Mouse (Mus musculus) myocyte (in vitro differentiated cells): ENCODE measurements around the gene Col4a2. TPM values are rescaled to one million over a fixed set of nuclear protein-coding genes. Genes with fewer than 3 reads are reported as not detected.
A peak's percentile ranks its signal among the peaks of the same experiment; 100 is the strongest.

ENCODE experiments used
- H3K27me3 ChIP-seq: one replicate; pipeline ENCODE4 v1.6.1; 2011; ENCODE audit not compliant: control insufficient read depth, insufficient read depth, insufficient read length
- H3K36me3 ChIP-seq: one replicate; pipeline ENCODE4 v1.6.1; 2011; ENCODE audit not compliant: control insufficient read depth, insufficient read depth
- H3K4me2 ChIP-seq: one replicate; pipeline ENCODE4 v1.6.1; 2011; ENCODE audit warnings: low read depth, control low read depth
- H3K4me3 ChIP-seq: one replicate; pipeline ENCODE4 v1.5.1; 2011; ENCODE audit warnings: mild to moderate bottlenecking, control low read depth, moderate library complexity
- H3K79me2 ChIP-seq: one replicate; pipeline ENCODE4 v1.6.1; 2011; ENCODE audit not compliant: control insufficient read depth, insufficient read depth
- H3ac ChIP-seq: one replicate; pipeline ENCODE4 v1.6.1; 2011; ENCODE audit not compliant: control insufficient read depth, insufficient read length
- CEBPB ChIP-seq: IDR thresholded peaks from 2 replicates; pipeline ENCODE4 v1.6.1; 2011; ENCODE audit warnings: mild to moderate bottlenecking, moderate library complexity; ENCODE audit not compliant: poor library complexity, insufficient read depth, severe bottlenecking
- E2F4 ChIP-seq: IDR thresholded peaks from one replicate; pipeline ENCODE4 v1.6.1; 2011; ENCODE audit warnings: mild to moderate bottlenecking, control low read depth, moderate library complexity; ENCODE audit not compliant: insufficient read depth
- MAX ChIP-seq: IDR thresholded peaks from one replicate; pipeline ENCODE4 v1.6.1; 2011; ENCODE audit warnings: low read depth, mild to moderate bottlenecking, control low read depth
- MYOD1 ChIP-seq, 3 experiments: IDR thresholded peaks; one replicate each; pipeline ENCODE4 v1.6.1; 2011; ENCODE audit warnings: control low read depth in 2 of 3, low read depth in 2 of 3, mild to moderate bottlenecking in 2 of 3, moderate library complexity in 1 of 3; ENCODE audit not compliant: insufficient read length in 2 of 3, control insufficient read depth in 1 of 3
- MYOG ChIP-seq, 3 experiments: IDR thresholded peaks; one replicate each; pipeline ENCODE4 v1.6.1; 2011; ENCODE audit warnings: control low read depth in 2 of 3, low read depth in 2 of 3, mild to moderate bottlenecking in 2 of 3; ENCODE audit not compliant: insufficient read length in 2 of 3, control insufficient read depth in 1 of 3, insufficient read depth in 1 of 3
- POLR2A ChIP-seq: IDR thresholded peaks from one replicate; pipeline ENCODE4 v1.6.1; 2011; ENCODE audit warnings: low read depth, mild to moderate bottlenecking, control low read depth, moderate library complexity; ENCODE audit not compliant: insufficient read length
- POLR2AphosphoS2 ChIP-seq: IDR thresholded peaks from one replicate; pipeline ENCODE4 v1.6.1; 2011; ENCODE audit warnings: low read depth, control low read depth; ENCODE audit not compliant: insufficient read length
- REST ChIP-seq: IDR thresholded peaks from one replicate; pipeline ENCODE4 v1.6.1; 2011; ENCODE audit warnings: mild to moderate bottlenecking, control low read depth, moderate library complexity; ENCODE audit not compliant: insufficient read depth, insufficient read length
- SRF ChIP-seq: IDR thresholded peaks from one replicate; pipeline ENCODE4 v1.6.1; 2011; ENCODE audit warnings: low read depth; ENCODE audit not compliant: control insufficient read depth, insufficient read length
- TCF12 ChIP-seq: IDR thresholded peaks from one replicate; pipeline ENCODE4 v1.6.1; 2011; ENCODE audit warnings: mild to moderate bottlenecking, control low read depth; ENCODE audit not compliant: poor library complexity, insufficient read depth, severe bottlenecking
- TCF3 ChIP-seq: IDR thresholded peaks from one replicate; pipeline ENCODE4 v1.6.1; 2011; ENCODE audit warnings: low read depth, control low read depth; ENCODE audit not compliant: insufficient read length
- USF1 ChIP-seq: IDR thresholded peaks from one replicate; pipeline ENCODE4 v1.6.1; 2011; ENCODE audit warnings: low read depth, mild to moderate bottlenecking, control low read depth, moderate library complexity
- polyA plus RNA-seq: library from polyadenylated mRNA; unstranded; fragments of >200 nt; fragmentation: generic; extraction: Trizol; gene quantifications from one replicate; pipeline ENCODE4 v1.2.1, GENCODE M21; 2012; ENCODE audit warnings: missing spikeins

Col4a2 gene
- polyA plus RNA-seq, 1 experiment = 47.3 TPM

DNA sequence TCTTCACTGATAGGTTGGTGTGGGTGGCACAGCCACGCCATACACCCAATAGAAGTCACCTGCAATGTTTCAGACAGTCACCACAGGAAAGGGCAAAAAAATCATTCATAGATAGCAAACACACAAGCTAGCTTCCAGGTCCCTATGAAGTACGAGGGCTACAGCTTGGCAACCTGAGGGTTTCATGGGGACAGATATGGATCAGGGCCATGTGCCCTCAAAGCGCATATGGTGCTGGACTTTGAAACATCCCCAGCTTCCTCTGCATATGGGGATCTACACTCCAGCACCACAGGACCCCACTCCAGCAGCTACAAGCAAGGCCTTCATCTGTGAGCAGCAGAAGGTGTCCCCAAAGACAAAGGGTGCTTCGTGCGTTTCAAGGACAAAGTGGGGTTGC is 47.2 kb downstream of the Col4a2 start:
- no peak overlapping the region for H3K4me3 ChIP-seq
- no peaks in the 10 kb centered on the region for H3K36me3 ChIP-seq
- H3K79me2 ChIP-seq = no peaks in the 10 kb centered on the region
- no peak overlapping the region for H3ac ChIP-seq
- TF ChIP-seq TCF12 (no peak), CEBPB (no peak), POLR2AphosphoS2 (no peak), MYOD1 (IDR thresholded peaks at IDR 0.05; ENCODE audit: control insufficient read depth in 1 of 3, insufficient read length in 2 of 3, low read depth in 2 of 3) (no peak), SRF (no peak), REST (no peak), USF1 (no peak), MYOG (IDR thresholded peaks at IDR 0.05; ENCODE audit: control insufficient read depth in 1 of 3, insufficient read depth in 1 of 3, insufficient read length in 2 of 3, low read depth in 2 of 3) (no peak), POLR2A (no peak)
- no peak overlapping the region for H3K4me2 ChIP-seq
- H3K27me3 ChIP-seq = no peaks in the 10 kb centered on the region

DNA sequence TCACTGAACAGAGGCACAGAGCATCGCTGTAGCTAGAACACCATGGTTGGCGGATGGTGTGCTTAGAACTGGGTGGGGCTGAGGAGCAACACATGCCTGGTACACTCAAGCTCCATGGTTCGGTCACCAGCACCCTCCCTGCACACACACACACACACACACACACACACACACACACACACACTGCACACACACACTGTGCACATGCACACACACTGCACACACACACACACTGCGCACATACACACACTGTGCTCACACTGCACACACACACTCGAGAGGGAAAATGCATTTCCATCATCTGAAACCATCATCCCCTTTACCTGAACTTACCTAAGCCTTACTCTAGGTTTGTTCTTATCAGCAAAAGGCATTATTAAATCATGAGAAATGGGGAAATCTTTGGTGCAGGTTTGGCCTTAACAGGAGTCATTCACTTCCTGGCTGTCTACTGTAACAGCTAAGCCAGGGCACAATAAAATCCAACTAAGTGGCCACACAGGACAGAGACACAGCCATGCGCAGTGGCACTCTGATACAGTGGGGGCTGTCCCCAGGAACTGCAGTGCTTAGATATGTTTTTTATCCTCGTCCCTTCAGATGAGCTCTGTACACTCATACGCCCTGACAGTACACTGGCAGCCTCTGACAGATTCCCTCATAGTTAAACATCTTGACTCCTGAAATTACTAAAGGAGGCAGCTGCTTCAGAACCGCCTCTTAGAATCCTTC is 49.1 kb downstream of the Col4a2 start:
- Histone ChIP-seq H3K79me2 (no peaks in the 10 kb centered on the region), H3ac (no peak overlapping the region), H3K36me3 (no peaks in the 10 kb centered on the region), H3K4me3 (no peak overlapping the region), H3K4me2 (no peak overlapping the region), H3K27me3 (no peaks in the 10 kb centered on the region)
- TF ChIP-seq CEBPB = no peak
- TF ChIP-seq POLR2AphosphoS2 = no peak
- no peak for TF ChIP-seq TCF3
- no peak for TF ChIP-seq POLR2A
- no peak for TF ChIP-seq E2F4
- no peak for TF ChIP-seq MYOG (IDR thresholded peaks at IDR 0.05; ENCODE audit: control insufficient read depth in 1 of 3, insufficient read depth in 1 of 3, insufficient read length in 2 of 3, low read depth in 2 of 3)
- TF ChIP-seq TCF12 = no peak
- TF ChIP-seq MAX = no peak
- no peak for TF ChIP-seq REST

DNA sequence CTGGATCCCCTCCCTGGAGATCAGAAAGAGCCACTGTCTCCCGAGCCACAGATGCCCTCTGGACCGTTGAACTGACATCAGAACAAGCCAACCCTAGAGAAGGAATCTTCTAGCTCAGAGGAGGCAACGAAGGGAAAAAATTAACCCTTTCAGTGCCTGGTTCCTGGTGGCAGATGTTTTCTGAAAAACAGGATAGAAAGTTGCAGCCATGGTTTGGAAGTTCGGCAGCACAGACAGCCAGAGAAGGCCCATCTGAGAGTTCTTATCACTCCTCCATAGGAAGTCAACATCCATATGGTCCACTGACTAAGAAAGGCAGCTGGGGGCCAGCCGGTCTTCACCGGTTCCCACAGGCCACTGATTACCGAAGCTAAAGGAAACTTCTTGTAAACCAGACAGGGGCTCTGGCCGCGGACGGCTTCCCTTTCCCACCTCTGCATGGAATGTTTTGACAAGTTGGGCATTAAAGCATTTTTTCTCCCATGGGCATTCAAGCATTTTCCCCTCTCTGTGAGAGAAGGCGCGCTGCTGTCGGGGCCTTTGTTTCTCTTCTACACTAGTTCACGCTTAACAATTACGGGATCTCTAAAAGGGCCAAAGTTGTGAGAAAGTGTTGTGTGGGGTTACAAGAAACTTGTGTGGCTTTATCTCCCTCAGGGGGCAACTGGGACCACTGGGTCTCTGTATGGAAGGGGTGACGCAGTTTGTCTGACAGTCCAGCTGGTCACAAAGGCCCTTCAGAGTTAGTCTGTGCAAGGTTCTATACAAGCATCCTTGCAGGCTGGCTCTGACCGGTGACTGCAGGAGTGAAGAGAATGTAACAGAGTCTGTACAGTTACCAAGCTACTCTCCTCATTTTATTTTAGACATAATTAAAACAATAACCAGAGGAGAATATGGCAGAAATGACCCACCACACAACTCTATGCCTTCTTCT is 49.9 kb downstream of the Col4a2 start:
- no peak overlapping the region for H3K4me2 ChIP-seq
- H3K36me3 ChIP-seq = no peaks in the 10 kb centered on the region
- no peaks in the 10 kb centered on the region for H3K79me2 ChIP-seq
- no peak overlapping the region for H3ac ChIP-seq
- TF ChIP-seq SRF (no peak), USF1 (no peak), POLR2AphosphoS2 (no peak), REST (no peak), TCF3 (no peak), CEBPB (no peak)
- no peaks in the 10 kb centered on the region for H3K27me3 ChIP-seq
- H3K4me3 ChIP-seq = no peak overlapping the region

- Histone ChIP-seq H3K27me3 (no peaks in the 10 kb centered on the region), H3K79me2 (no peaks in the 10 kb centered on the region), H3ac (no peak overlapping the region), H3K4me3 (no peak overlapping the region), H3K36me3 (no peaks in the 10 kb centered on the region), H3K4me2 (no peak overlapping the region)
- TF ChIP-seq MYOG (IDR thresholded peaks at IDR 0.05; ENCODE audit: control insufficient read depth in 1 of 3, insufficient read depth in 1 of 3, insufficient read length in 2 of 3, low read depth in 2 of 3) (peak in 1 of 3 experiments; percentile 12), USF1 (no peak)
These were observed 50.9 kb downstream of the Col4a2 start for GRCm38 (mm10) chr8:11363340-11364126.

DNA sequence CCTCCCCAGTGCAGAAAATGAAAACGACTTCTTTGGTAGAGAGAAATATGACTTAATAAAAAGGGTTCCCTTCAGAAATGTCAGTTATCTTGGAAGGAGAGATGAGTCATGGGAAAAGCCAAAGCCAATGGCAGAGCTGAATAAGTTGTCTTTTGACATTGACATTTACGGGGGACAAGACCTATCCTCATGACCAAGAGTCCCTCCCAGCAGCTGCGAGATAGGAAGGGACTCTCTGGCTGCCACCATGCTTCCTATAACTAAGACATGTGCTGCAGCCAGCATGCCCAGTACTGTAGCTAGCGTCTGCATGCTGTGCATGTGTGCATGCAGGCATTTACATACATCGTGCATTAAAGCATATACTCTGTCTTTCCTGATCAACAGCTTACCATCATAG is 53.6 kb downstream of the Col4a2 start:
- TF ChIP-seq USF1 (no peak), MYOG (IDR thresholded peaks at IDR 0.05; ENCODE audit: control insufficient read depth in 1 of 3, insufficient read depth in 1 of 3, insufficient read length in 2 of 3, low read depth in 2 of 3) (peak in 1 of 3 experiments; percentile 2), MYOD1 (IDR thresholded peaks at IDR 0.05; ENCODE audit: control insufficient read depth in 1 of 3, insufficient read length in 2 of 3, low read depth in 2 of 3) (peak in 1 of 3 experiments; percentile 42)
- Histone ChIP-seq H3ac (no peak overlapping the region), H3K4me3 (no peak overlapping the region), H3K79me2 (no peaks in the 10 kb centered on the region), H3K27me3 (no peaks in the 10 kb centered on the region), H3K4me2 (no peak overlapping the region), H3K36me3 (no peaks in the 10 kb centered on the region)
